Mouse (Mus musculus): ENCODE measurements at regions not wholly inside any gene's neighbourhood (a gene's known extent, or its start where the extent isn't known, plus 50 kb on each side); places are given as distances from the start of the nearest gene placed in this dataset.

DNA sequence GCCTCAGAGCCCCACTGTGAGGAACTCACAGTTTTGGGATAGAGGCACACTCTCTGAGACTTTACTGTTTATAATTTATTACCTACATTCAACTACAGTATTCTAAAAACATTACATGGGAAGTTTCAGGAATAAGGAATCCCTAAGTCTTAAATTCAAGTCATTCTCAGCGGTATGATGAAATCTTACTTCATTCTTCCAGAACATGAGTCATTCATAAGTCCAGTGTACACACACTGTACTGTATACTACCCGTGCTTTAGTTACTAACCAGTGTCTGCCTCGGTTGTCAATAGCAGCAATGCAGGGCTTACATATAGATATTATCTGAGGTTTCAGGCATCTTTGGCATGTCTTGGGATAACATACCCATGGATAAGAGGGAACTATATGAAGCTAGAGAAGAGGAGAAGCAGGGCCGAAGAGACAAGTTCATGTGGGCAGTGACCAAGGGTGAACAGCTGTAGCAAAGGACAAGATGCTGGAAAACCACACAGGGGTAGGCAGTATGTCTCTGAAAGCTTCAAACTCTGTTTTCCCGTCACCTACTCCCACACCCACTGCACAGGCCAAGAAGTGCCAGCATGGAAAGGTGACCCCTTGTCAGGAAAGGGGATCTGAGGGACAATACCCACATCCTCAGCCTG is 55.5 kb upstream of the Zfp703 start:
- no peaks in the 10 kb centered on the region for H3K4me1 ChIP-seq (ENCODE audit: control insufficient read depth, insufficient read depth, low read length)
- TF ChIP-seq POLR2A (IDR thresholded peaks at IDR 0.05; ENCODE audit: insufficient read depth, low read length) (no peak), CTCF (IDR thresholded peaks at IDR 0.05; ENCODE audit: low read depth, low read length) (no peak), EP300 (IDR thresholded peaks at IDR 0.05; ENCODE audit: insufficient read depth, low read depth, low read length) (no peak)
- H3K9me3 ChIP-seq (replicated peaks; ENCODE audit: control insufficient read depth, insufficient read depth, low read length, poor library complexity, severe bottlenecking): 0 out of 2 replicates have a peak, but pooled peaks cover 5% of the 10 kb centered on the region
- H3K36me3 ChIP-seq (ENCODE audit: control insufficient read depth, insufficient read depth, low read length, poor library complexity, severe bottlenecking): no peaks in the 10 kb centered on the region
- H3K27ac ChIP-seq (ENCODE audit: insufficient read depth, low read length): no peak overlapping the region
- no peak overlapping the region for H3K4me3 ChIP-seq (ENCODE audit: low read depth, low read length)
- no peak overlapping the region for H3K9ac ChIP-seq (ENCODE audit: low read depth, poor library complexity, severe bottlenecking)
- H3K27me3 ChIP-seq (ENCODE audit: control insufficient read depth, insufficient read depth, low read length, poor library complexity, severe bottlenecking): no peaks in the 10 kb centered on the region

DNA sequence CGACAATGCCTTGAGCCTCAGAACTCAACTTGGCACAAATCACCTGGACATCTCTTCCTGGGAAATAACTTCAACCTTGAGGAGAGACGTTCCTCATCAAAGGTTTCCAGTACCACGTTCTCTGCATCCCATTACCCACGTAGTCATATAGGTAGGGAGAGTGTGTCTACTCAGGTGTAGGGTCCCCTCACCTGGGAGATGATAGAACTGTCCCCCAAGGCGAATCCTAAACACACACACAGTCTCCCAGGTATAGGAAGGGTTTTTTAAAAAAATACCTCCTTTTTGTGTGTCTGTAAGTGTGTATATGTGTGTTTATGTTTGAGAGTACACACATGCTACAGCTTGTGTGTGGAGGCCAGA is 55.0 kb upstream of the Zfp703 start:
- 0 out of 2 replicates have a peak, but pooled peaks cover 5% of the 10 kb centered on the region for H3K9me3 ChIP-seq (replicated peaks; ENCODE audit: control insufficient read depth, insufficient read depth, low read length, poor library complexity, severe bottlenecking)
- H3K27me3 ChIP-seq (ENCODE audit: control insufficient read depth, insufficient read depth, low read length, poor library complexity, severe bottlenecking): no peaks in the 10 kb centered on the region
- no peaks in the 10 kb centered on the region for H3K4me1 ChIP-seq (ENCODE audit: control insufficient read depth, insufficient read depth, low read length)
- H3K4me3 ChIP-seq (ENCODE audit: low read depth, low read length): no peak overlapping the region
- H3K36me3 ChIP-seq (ENCODE audit: control insufficient read depth, insufficient read depth, low read length, poor library complexity, severe bottlenecking): no peaks in the 10 kb centered on the region
- H3K9ac ChIP-seq (ENCODE audit: low read depth, poor library complexity, severe bottlenecking): no peak overlapping the region
- TF ChIP-seq CTCF (IDR thresholded peaks at IDR 0.05; ENCODE audit: low read depth, low read length): no peak
- no peak for TF ChIP-seq POLR2A (IDR thresholded peaks at IDR 0.05; ENCODE audit: insufficient read depth, low read length)
- TF ChIP-seq EP300 (IDR thresholded peaks at IDR 0.05; ENCODE audit: insufficient read depth, low read depth, low read length): no peak
- H3K27ac ChIP-seq (ENCODE audit: insufficient read depth, low read length): no peak overlapping the region

DNA sequence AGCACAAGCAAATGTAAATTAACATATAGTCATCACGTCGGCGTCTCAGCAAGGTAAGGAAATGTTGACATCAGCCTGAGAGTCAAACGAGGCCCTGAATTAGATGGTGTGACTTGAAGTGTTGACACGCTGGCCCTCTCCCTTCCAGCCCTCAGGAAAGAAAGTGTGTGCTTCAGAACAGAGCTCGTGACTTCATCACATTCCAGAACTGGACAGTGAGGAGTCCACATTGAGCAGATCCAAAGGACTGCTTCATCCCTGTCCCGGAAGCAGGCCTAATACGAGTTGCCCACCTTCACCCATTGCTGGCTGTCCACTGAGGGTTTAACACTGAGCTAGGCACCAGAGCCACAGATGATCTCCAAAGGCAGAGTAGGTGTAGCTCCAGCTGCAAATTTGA is 54.0 kb upstream of the Zfp703 start:
- TF ChIP-seq EP300 (IDR thresholded peaks at IDR 0.05; ENCODE audit: insufficient read depth, low read depth, low read length): no peak
- H3K4me3 ChIP-seq (ENCODE audit: low read depth, low read length): no peak overlapping the region
- no peaks in the 10 kb centered on the region for H3K27me3 ChIP-seq (ENCODE audit: control insufficient read depth, insufficient read depth, low read length, poor library complexity, severe bottlenecking)
- 0 out of 2 replicates have a peak, but pooled peaks cover 5% of the 10 kb centered on the region for H3K9me3 ChIP-seq (replicated peaks; ENCODE audit: control insufficient read depth, insufficient read depth, low read length, poor library complexity, severe bottlenecking)
- H3K36me3 ChIP-seq (ENCODE audit: control insufficient read depth, insufficient read depth, low read length, poor library complexity, severe bottlenecking): no peaks in the 10 kb centered on the region
- H3K9ac ChIP-seq (ENCODE audit: low read depth, poor library complexity, severe bottlenecking): no peak overlapping the region
- H3K4me1 ChIP-seq (ENCODE audit: control insufficient read depth, insufficient read depth, low read length): no peaks in the 10 kb centered on the region
- no peak overlapping the region for H3K27ac ChIP-seq (ENCODE audit: insufficient read depth, low read length)
